Comparison of ENCODE assay signal across 8 mouse cellular contexts in the genomic region with DNA sequence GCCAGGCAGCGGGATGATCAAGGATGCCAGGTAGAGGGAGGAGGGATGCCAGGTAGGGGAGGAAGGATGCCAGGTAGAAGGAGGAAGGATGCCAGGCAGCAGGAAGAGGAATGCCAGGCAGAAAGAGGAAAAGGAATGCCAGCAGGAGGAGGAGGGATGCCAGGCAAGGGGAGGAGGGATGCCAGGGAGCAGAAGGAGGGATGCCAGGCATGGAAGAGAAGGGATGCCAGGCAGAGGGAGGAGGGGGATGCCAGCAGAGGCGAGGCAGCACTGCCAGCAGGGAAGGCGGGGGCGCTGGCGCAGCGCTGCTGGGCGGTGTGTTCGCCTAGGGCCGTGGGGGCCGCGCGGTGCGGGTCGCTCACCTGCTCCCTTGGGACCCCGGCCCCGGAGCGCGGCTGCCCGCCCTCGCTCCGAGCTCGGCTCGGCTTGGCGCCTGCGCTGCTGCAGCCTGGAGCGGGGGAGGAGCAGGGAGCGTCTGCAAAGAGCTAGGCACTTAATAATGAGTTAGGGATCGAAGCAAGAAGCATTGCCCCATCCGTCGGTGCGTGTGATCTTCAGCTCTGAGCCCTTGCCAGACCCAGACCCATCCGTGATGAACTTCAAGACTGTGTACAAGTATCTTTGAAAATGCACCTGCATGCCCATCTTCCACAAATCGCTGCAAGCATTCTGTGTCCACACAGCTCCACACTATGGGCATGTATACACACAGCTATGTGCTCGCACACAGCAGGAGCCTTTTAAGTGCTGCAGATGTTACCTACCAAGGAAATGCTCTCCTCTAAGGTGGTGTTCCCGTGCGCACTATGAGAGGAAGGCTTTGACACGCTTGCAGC. TPM values are rescaled to one million over a fixed set of nuclear protein-coding genes. Genes with fewer than 3 reads are reported as not detected.
A peak's percentile ranks its signal among the peaks of the same experiment; 100 is the strongest.
DNase-seq lines count a peak whose midpoint lies in the region; ATAC-seq and TF ChIP-seq lines count a peak whose summit lies in the region.

TSS of gene Smarcd3 (minus strand) at position 426 of the 836 bp plus-strand sequence.

- TF ChIP-seq CTCF in intestine, postnatal 0 days (IDR thresholded peaks at IDR 0.05; ENCODE audit: low read depth) = no peak

- H3K4me3 ChIP-seq in intestine, postnatal 0 days (ENCODE audit: low read depth, low read length) = peak within 1 kb of the TSS; percentile 33
- H3K4me3 ChIP-seq in limb, embryonic 12.5 days (replicated peaks) = peak within 1 kb of the TSS; percentile 57
- H3K4me3 ChIP-seq in neural tube, embryonic 15.5 days (replicated peaks) = peak within 1 kb of the TSS; percentile 60

- H3K4me1 ChIP-seq in intestine, postnatal 0 days (replicated peaks; ENCODE audit: control insufficient read depth, insufficient read depth, low read length) = no peaks in the 10 kb centered on the region
- peaks cover 26% of the 10 kb centered on the region for H3K4me1 ChIP-seq in limb, embryonic 12.5 days (replicated peaks)
- H3K4me1 ChIP-seq in neural tube, embryonic 15.5 days = peaks cover 47% of the 10 kb centered on the region

- H3K9ac ChIP-seq in intestine, postnatal 0 days (ENCODE audit: low read depth, low read length) = no peak within 1 kb of the TSS
- peak within 1 kb of the TSS; percentile 75 for H3K9ac ChIP-seq in limb, embryonic 12.5 days (replicated peaks)
- H3K9ac ChIP-seq in neural tube, embryonic 15.5 days (replicated peaks) = peak within 1 kb of the TSS; percentile 84

- H3K4me2 ChIP-seq in intestine, postnatal 0 days (replicated peaks; ENCODE audit: low read depth) = peak within 1 kb of the TSS; percentile 64
- H3K4me2 ChIP-seq in limb, embryonic 12.5 days = peak within 1 kb of the TSS; percentile 93
- H3K4me2 ChIP-seq in neural tube, embryonic 15.5 days = peak within 1 kb of the TSS; percentile 67

- intact Hi-C loops in gastrocnemius, postnatal 36 days (cut with DNase I) = no loop called here

- H3K36me3 ChIP-seq in intestine, postnatal 0 days (ENCODE audit: control insufficient read depth, insufficient read depth) = no peaks in the 10 kb centered on the region
- H3K36me3 ChIP-seq in limb, embryonic 12.5 days = no peaks in the 10 kb centered on the region
- no peaks in the 10 kb centered on the region for H3K36me3 ChIP-seq in neural tube, embryonic 15.5 days

- no peak within 1 kb of the TSS for H3K27ac ChIP-seq in intestine, postnatal 0 days (ENCODE audit: low read depth, low read length)
- H3K27ac ChIP-seq in limb, embryonic 12.5 days = no peak within 1 kb of the TSS
- H3K27ac ChIP-seq in neural tube, embryonic 15.5 days (replicated peaks) = peak within 1 kb of the TSS; percentile 80

- peaks cover 11% of the 10 kb centered on the region; the same call in 1 of the 2 replicates for H3K27me3 ChIP-seq in intestine, postnatal 0 days (replicated peaks; ENCODE audit: control insufficient read depth, insufficient read depth, low read length)
- H3K27me3 ChIP-seq in limb, embryonic 12.5 days = peaks cover 54% of the 10 kb centered on the region
- H3K27me3 ChIP-seq in neural tube, embryonic 15.5 days (replicated peaks) = no peaks in the 10 kb centered on the region

- WGBS in intestine, postnatal 0 days = 5% methylated on average over 37 of the region's 37 CpGs
- WGBS in limb, embryonic 12.5 days = 2% methylated on average over 36 of the region's 37 CpGs
- WGBS in neural tube, embryonic 15.5 days = 3% methylated on average over 32 of the region's 37 CpGs

- ATAC-seq in intestine, postnatal 0 days = peak; percentile 8; the same call in 1 of the 2 replicates
- peak; percentile 54; the same call in 1 of the 2 replicates for ATAC-seq in limb, embryonic 12.5 days (ENCODE audit: insufficient number of reproducible peaks, insufficient read depth, low FRiP score, low TSS enrichment, low read depth)
- ATAC-seq in neural tube, embryonic 15.5 days (ENCODE audit: low FRiP score) = peak; percentile 90

- H3K9me3 ChIP-seq in intestine, postnatal 0 days (ENCODE audit: control insufficient read depth) = no peaks in the 10 kb centered on the region
- H3K9me3 ChIP-seq in limb, embryonic 12.5 days = no peaks in the 10 kb centered on the region
- H3K9me3 ChIP-seq in neural tube, embryonic 15.5 days (replicated peaks) = no peaks in the 10 kb centered on the region

- DNase-seq in ovary, postnatal 36 days (ENCODE audit: low spot score) = peak; percentile 64
- DNase-seq in ovary, postnatal 10 days (ENCODE audit: low spot score) = no peak
- DNase-seq in embryo, embryonic 11.5 days (ENCODE audit: low read depth, low spot score) = peak; percentile 37
- no peak for DNase-seq in gastrocnemius, postnatal 36 days
- DNase-seq in thymus, postnatal 10 days (ENCODE audit: low spot score in 2 of 2) = no peak

RNA-seq across cellular contexts. Expression of gene Smarcd3, which starts in this region (rescaled TPM):
- 100 to 1,000 TPM; 167 to 178 TPM for total RNA-seq in gastrocnemius, postnatal 36 days (2021)
- polyA plus RNA-seq in intestine, postnatal 0 days (2015; fragmentation: Nextera tagmentation; extraction: Ambion mirVana) = 6.6 and 6.8 TPM in 2 replicates
- polyA plus RNA-seq in limb, embryonic 12.5 days (2016; fragmentation: Nextera tagmentation; extraction: Ambion mirVana) = 68.5 and 72.6 TPM in 2 replicates
- polyA plus RNA-seq in neural tube, embryonic 15.5 days (2015; fragmentation: Nextera tagmentation; extraction: Ambion mirVana) = 111 and 135 TPM in 2 replicates

Comparison
In these comparisons a context has a peak if more than half of its experiments do, and no peak if none do; other contexts are left out.
1. DNase-seq: peak in ovary, postnatal 36 days (single experiment) and embryo, embryonic 11.5 days (single experiment); none in ovary, postnatal 10 days (single experiment), gastrocnemius, postnatal 36 days (0 of 2) and thymus, postnatal 10 days (0 of 2).
2. ATAC-seq: peak in every context shown above with its lines; median percentile 90 in neural tube, embryonic 15.5 days; 54 in limb, embryonic 12.5 days; 8 in intestine, postnatal 0 days.
3. Peak in every context shown above with its lines, with median percentiles within 50 percentile points of each other: H3K4me2 ChIP-seq and H3K4me3 ChIP-seq.